Mouse (Mus musculus) midbrain, embryonic 15.5 days (tissue): ENCODE results near the gene Hist4h4. TPM values are rescaled to one million over a fixed set of nuclear protein-coding genes. Genes with fewer than 3 reads are reported as not detected.
"Not testable (repeated sequence)": the region's sequence is repeated elsewhere in the genome, so short reads cannot be mapped to it uniquely, and the experiment has no call there.

Source experiments
- ATAC-seq: fragments of 200-750 bp; cut with Nextera tagmentation; replicated peaks from 2 replicates; pipeline ENCODE4 v1.8.0; 2017; ENCODE audit warnings: moderate TSS enrichment
- H3K27ac ChIP-seq: fragments of 300-500 bp; sonication (generic); 2 replicates; pipeline ENCODE4 v1.5.1; 2015; ENCODE audit warnings: mild to moderate bottlenecking, inconsistent platforms
- H3K27me3 ChIP-seq: fragments of 300-500 bp; sonication (generic); replicated peaks from 2 replicates; pipeline ENCODE4 v1.6.1; 2015; ENCODE audit warnings: inconsistent platforms
- H3K36me3 ChIP-seq: fragments of 300-500 bp; sonication (generic); replicated peaks from 2 replicates; pipeline ENCODE4 v1.6.1; 2015; ENCODE audit warnings: inconsistent platforms
- H3K4me1 ChIP-seq: fragments of 300-500 bp; sonication (generic); 2 replicates; pipeline ENCODE4 v1.6.1; 2015; ENCODE audit warnings: inconsistent platforms
- H3K4me2 ChIP-seq: fragments of 300-500 bp; sonication (generic); 2 replicates; pipeline ENCODE4 v1.6.1; 2015; ENCODE audit warnings: inconsistent platforms, mild to moderate bottlenecking, moderate library complexity
- H3K4me3 ChIP-seq: fragments of 300-500 bp; sonication (generic); 2 replicates; pipeline ENCODE4 v1.5.1; 2015; ENCODE audit warnings: mild to moderate bottlenecking, inconsistent platforms
- H3K9ac ChIP-seq: fragments of 300-500 bp; sonication (generic); 2 replicates; pipeline ENCODE4 v1.6.1; 2015; ENCODE audit warnings: mild to moderate bottlenecking, inconsistent platforms
- H3K9me3 ChIP-seq: fragments of 300-500 bp; sonication (generic); 2 replicates; pipeline ENCODE4 v1.6.1; 2016; ENCODE audit warnings: inconsistent platforms
- WGBS: fragments of 180-500 bp; shearing (Covaris S2); methylation state at CpG from one replicate; pipeline ENCODE4 v1.1.7; 2015; ENCODE audit warnings: mixed read lengths; 5-methylcytosine and 5-hydroxymethylcytosine counted together
- polyA plus RNA-seq: library from polyadenylated mRNA; unstranded; fragments of >200 nt; fragmentation: Nextera tagmentation; extraction: Ambion mirVana; gene quantifications from 2 replicates; pipeline ENCODE4 v1.2.1, GENCODE M21; 2015

Hist4h4 gene
- polyA plus RNA-seq, 1 experiment from 2014 or later = 0.77 TPM

DNA sequence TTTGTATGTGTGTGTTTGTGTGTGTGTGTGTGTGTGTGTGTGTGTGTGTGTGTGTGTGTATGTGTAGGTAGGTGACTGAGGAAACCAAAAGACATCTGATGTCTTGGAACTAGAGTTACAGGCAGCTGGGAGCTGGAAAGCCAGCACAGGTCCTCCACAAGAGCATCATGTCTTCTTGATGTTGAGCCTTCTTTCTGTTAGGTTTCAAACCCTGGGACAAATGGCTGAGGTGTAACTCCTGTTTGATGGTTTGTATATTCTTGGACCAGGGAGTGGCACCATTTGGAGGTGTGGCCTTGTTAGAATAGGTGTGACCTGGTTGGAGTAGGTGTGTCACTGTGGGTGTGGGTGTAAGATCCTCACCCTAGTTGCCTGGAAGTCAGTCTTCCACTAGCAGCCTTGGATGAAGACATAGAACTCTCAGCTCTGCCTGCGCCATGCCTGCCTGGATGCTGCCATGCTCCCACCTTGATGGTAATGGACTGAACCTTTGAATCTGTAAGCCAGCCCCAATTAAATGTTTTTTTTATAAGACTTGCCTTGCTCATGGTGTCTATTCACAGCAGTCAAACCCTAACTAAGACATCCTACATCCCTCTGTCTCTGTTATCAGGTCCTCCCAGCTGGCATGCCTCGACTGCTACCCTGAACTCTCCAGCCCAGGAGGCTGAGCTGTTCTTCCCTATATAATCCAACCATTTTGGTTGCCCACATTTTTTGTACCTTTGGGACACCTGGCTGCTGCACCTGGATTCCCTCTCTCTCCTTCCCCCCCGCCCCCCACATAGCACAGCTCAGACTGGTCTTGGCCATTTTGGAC, 6.1 kb downstream of the Hist4h4 start:
- WGBS = 93% methylated on average over 3 of the region's 3 CpGs
- not testable (repeated sequence) for H3K4me2 ChIP-seq, H3K4me3 ChIP-seq, H3K27me3 ChIP-seq, H3K9ac ChIP-seq, H3K9me3 ChIP-seq, ATAC-seq, H3K27ac ChIP-seq, H3K36me3 ChIP-seq
- peaks cover 12% of the 10 kb centered on the region for H3K4me1 ChIP-seq

- no peak overlapping the region for H3K4me3 ChIP-seq
Observed at GRCm38 (mm10) chr6:136795850-136796249, 8.4 kb downstream of the Hist4h4 start.

DNA sequence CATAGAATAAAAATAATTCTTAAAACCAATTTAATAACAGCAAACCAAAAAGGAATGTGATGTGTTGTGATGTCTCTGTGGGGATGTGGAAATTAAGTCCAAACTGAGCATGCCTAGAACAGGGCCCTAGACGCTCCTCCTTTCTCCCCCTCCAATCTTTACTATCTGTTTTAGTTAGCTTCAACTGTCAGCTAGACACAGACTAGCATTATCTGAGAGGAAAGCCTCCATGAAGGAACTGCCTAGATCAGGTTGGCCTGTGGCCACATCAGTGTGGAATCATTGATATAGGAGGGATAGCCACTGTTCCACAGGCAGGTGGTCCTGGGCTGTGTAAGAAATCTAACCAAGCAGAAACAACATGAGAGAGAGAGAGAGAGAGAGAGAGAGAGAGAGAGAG, 9.1 kb downstream of the Hist4h4 start:
- no peaks in the 10 kb centered on the region for H3K9me3 ChIP-seq
- H3K27me3 ChIP-seq = no peaks in the 10 kb centered on the region; the same call in 1 of the 2 replicates
- H3K4me2 ChIP-seq = no peak overlapping the region
- H3K36me3 ChIP-seq = no peaks in the 10 kb centered on the region
- no peak overlapping the region for H3K9ac ChIP-seq
- no peak overlapping the region for H3K27ac ChIP-seq
- ATAC-seq = no peak
- H3K4me3 ChIP-seq = no peak overlapping the region
- peaks cover 11% of the 10 kb centered on the region for H3K4me1 ChIP-seq
- WGBS = 64% methylated on average over 1 of the region's 1 CpGs

More at GRCm38 (mm10) chr6:136795850-136796249, 8.4 kb downstream of the Hist4h4 start:
- H3K27me3 ChIP-seq = no peaks in the 10 kb centered on the region; the same call in 1 of the 2 replicates
- no peak overlapping the region for H3K27ac ChIP-seq
- H3K4me2 ChIP-seq = no peak overlapping the region
- H3K9me3 ChIP-seq = no peaks in the 10 kb centered on the region
- H3K9ac ChIP-seq = no peak overlapping the region
- 60% methylated on average over 6 of the region's 6 CpGs for WGBS
- H3K36me3 ChIP-seq = no peaks in the 10 kb centered on the region
- peaks cover 11% of the 10 kb centered on the region for H3K4me1 ChIP-seq
- no peak for ATAC-seq

DNA sequence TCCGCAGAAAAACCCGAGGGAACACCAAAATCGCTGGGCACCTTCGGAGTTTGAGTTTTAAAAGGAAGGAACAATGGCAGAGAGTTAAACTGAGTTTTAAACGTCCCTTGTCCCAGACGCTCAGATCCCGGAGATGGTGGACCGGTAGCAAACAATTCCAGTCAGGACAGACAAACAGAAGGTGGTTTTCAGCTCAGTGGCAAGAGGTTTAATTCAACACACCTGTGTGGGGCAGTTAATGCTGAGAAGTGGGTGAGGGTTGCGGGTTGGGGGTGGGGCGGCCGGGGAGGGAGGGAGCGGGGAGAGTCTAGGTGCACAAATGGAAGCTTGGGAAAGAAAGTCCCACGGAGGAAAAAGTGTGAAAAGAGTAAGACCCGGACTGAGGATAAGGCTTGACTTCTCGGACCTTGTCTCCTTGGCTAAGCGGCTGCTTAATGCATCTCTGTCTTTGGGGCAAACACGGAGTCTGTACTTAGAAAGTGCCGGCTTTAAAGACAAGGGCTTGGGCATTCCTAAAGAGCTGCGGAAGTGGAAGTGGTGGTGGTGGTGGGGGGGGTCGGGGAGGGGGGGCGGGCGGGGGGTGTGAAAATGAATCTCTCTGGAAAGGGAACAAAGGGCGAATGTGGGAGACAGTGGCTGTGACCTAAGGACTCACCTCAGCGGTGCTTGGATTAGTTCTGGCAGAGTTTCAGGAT, 10.2 kb downstream of the Hist4h4 start:
- H3K9ac ChIP-seq = peak overlapping the region; percentile 10; the same call in 1 of the 2 replicates
- no peaks in the 10 kb centered on the region; the same call in 1 of the 2 replicates for H3K27me3 ChIP-seq
- no peak overlapping the region for H3K27ac ChIP-seq
- H3K4me1 ChIP-seq = peaks cover 11% of the 10 kb centered on the region
- ATAC-seq = no peak
- H3K9me3 ChIP-seq = no peaks in the 10 kb centered on the region
- peak overlapping the region; percentile 30 for H3K4me3 ChIP-seq
- no peaks in the 10 kb centered on the region for H3K36me3 ChIP-seq
- under 1% methylated on average over 22 of the region's 24 CpGs for WGBS
- peak overlapping the region; percentile 60 for H3K4me2 ChIP-seq

DNA sequence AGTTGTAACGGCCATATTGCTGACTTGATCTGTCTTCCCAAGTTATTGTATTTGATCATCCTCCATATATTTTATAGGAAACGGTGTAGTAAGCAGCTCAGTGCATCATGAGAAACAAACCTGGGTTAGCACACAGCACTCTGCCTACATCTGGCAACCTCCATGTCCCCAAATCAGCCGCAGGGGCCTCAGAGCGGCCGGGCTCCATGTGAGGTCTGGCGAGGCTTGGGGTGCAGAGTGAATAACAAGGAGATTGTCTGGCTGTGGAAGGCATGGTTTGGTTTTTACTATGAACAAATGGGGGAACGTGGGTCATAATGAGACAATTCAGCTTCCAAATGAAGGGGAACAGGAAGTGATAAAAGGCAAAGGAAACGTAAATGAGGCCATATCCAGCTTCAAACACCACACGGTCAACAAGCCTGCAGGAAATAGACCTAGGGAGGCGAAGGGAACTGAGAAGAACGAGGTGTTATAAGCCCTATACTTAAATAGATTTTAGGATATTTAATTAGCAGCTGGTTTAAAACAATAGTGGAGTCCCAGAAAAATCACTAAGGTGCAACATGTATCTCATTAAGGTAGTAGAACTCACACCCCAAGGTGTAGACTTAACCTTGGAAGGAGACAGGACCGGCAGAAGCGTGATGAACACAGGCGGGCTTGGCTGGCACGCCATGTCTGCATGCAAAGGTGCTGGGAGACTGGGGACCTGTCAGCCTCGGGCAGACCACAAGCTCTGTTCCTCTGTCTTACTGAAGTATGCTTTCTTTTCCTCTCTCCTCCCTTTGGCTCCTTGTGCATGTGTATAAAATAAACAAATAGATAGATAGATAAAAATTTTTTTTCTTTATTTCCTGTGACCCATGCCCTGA, 11.1 kb downstream of the Hist4h4 start:
- 28% methylated on average over 16 of the region's 16 CpGs for WGBS
- no peaks in the 10 kb centered on the region for H3K9me3 ChIP-seq
- H3K4me3 ChIP-seq = peak overlapping the region; percentile 30
- peak overlapping the region; percentile 60 for H3K4me2 ChIP-seq
- no peaks in the 10 kb centered on the region; the same call in 1 of the 2 replicates for H3K27me3 ChIP-seq
- no peak for ATAC-seq
- peaks cover 11% of the 10 kb centered on the region for H3K4me1 ChIP-seq
- H3K27ac ChIP-seq = no peak overlapping the region
- 0 out of 2 replicates have a peak overlapping the region, but pooled peaks have one; percentile 10 for H3K9ac ChIP-seq
- H3K36me3 ChIP-seq = no peaks in the 10 kb centered on the region

GRCm38 (mm10) chr6:136789391-136789971, 14.7 kb downstream of the Hist4h4 start:
- H3K9me3 ChIP-seq = no peaks in the 10 kb centered on the region
- 82% methylated on average over 5 of the region's 5 CpGs for WGBS
- no peak overlapping the region for H3K9ac ChIP-seq
- H3K27ac ChIP-seq = no peak overlapping the region
- no peak overlapping the region for H3K4me3 ChIP-seq
- no peaks in the 10 kb centered on the region; the same call in 1 of the 2 replicates for H3K27me3 ChIP-seq
- no peak for ATAC-seq
- H3K36me3 ChIP-seq = no peaks in the 10 kb centered on the region
- H3K4me2 ChIP-seq = no peak overlapping the region
- H3K4me1 ChIP-seq = peaks cover 11% of the 10 kb centered on the region

GRCm38 (mm10) chr6:136782761-136783160, 21.5 kb downstream of the Hist4h4 start:
- no peaks in the 10 kb centered on the region for H3K4me1 ChIP-seq
- no peaks in the 10 kb centered on the region for H3K9me3 ChIP-seq
- H3K9ac ChIP-seq = no peak overlapping the region
- H3K36me3 ChIP-seq = no peaks in the 10 kb centered on the region
- H3K27me3 ChIP-seq = no peaks in the 10 kb centered on the region
- no peak overlapping the region for H3K4me2 ChIP-seq
- no peak overlapping the region for H3K4me3 ChIP-seq
- 77% methylated on average over 9 of the region's 9 CpGs for WGBS
- no peak for ATAC-seq
- H3K27ac ChIP-seq = no peak overlapping the region

- Histone ChIP-seq H3K4me2 (no peak overlapping the region), H3K36me3 (no peaks in the 10 kb centered on the region), H3K4me3 (no peak overlapping the region), H3K9ac (no peak overlapping the region), H3K27ac (no peak overlapping the region), H3K4me1 (no peaks in the 10 kb centered on the region), H3K9me3 (no peaks in the 10 kb centered on the region), H3K27me3 (no peaks in the 10 kb centered on the region)
- 84% methylated on average over 12 of the region's 12 CpGs for WGBS
- ATAC-seq = no peak
Observed at GRCm38 (mm10) chr6:136782146-136782545, 22.1 kb downstream of the Hist4h4 start.

DNA sequence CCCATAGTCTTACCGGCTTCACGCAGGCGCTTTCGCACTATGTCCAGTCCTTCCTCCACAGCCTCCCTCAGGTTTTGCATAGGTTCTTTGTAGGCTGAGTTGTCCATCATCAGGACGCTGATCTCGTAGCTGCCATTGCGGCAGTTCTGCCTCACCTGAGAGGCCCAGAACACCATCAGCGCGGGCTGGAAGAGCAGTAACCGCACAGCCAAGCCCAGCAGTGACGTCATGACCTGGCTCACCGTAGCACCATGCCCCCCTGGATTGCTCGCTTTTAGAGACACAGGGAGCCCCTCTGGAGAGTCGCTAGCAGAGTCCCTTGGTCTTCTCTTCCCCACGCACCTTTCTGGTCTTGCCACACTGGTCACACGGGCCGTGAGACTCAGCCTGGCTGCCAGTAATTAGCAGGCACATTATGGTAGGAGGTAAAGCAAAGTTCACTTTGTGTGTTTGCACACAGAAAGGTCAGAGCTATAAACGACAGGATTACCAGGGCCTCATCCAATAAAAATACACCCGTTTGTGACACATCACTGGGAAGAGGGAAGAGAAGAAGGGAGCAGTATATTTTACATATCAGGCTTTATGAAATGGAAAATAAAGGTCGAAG, 22.7 kb downstream of the Hist4h4 start, which contains the start of gene Gucy2c:
Gene Gucy2c, minus strand, starts transcription at position 389 of the 610 bp plus-strand sequence.
- no peak within 1 kb of the TSS for H3K4me3 ChIP-seq
- no peaks in the 10 kb centered on the region for H3K4me1 ChIP-seq
- no peak within 1 kb of the TSS for H3K27ac ChIP-seq
- H3K27me3 ChIP-seq = no peaks in the 10 kb centered on the region
- no peak within 1 kb of the TSS for H3K9ac ChIP-seq
- H3K36me3 ChIP-seq = no peaks in the 10 kb centered on the region
- no peak within 1 kb of the TSS for H3K4me2 ChIP-seq
- H3K9me3 ChIP-seq = no peaks in the 10 kb centered on the region
- ATAC-seq = no peak
- WGBS = 82% methylated on average over 20 of the region's 20 CpGs

DNA sequence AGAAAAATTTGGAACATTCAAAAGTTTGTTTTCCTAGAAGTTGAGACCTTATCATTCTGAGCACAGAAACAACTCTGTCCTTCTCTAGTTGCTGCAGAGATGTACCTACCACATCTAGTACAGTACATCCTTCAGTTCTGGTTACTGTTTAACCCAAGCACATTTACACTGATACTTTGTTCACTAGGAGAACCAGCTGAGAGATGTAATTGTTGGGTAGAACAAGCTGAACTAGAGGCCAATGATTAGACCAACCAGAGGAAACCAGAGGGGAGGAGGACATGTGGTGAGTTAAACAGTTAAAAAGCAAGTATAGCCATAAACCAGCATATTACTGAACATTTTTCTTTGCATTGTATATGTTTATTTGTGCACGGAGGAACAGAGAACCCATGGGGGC, 27.8 kb downstream of the Hist4h4 start:
- Histone ChIP-seq H3K9ac (no peak overlapping the region), H3K9me3 (no peaks in the 10 kb centered on the region), H3K4me3 (no peak overlapping the region), H3K27ac (no peak overlapping the region), H3K4me1 (no peaks in the 10 kb centered on the region), H3K36me3 (no peaks in the 10 kb centered on the region), H3K4me2 (no peak overlapping the region), H3K27me3 (no peaks in the 10 kb centered on the region)
- ATAC-seq = no peak
- 86% methylated on average over 1 of the region's 1 CpGs for WGBS

GRCm38 (mm10) chr6:136769859-136770258, 34.4 kb downstream of the Hist4h4 start:
- no peak overlapping the region for H3K27ac ChIP-seq
- no peak overlapping the region for H3K4me3 ChIP-seq
- no peaks in the 10 kb centered on the region for H3K9me3 ChIP-seq
- no peaks in the 10 kb centered on the region for H3K27me3 ChIP-seq
- no peak overlapping the region for H3K4me2 ChIP-seq
- WGBS = 80% methylated on average over 7 of the region's 7 CpGs
- no peak for ATAC-seq
- no peak overlapping the region for H3K9ac ChIP-seq
- H3K36me3 ChIP-seq = no peaks in the 10 kb centered on the region
- H3K4me1 ChIP-seq = no peaks in the 10 kb centered on the region
